Mouse (Mus musculus) T-helper 17 cell (primary cell): ENCODE measurements around the gene Trhr2.

Experiments
- in situ Hi-C, 2 experiments: fragments of 300-600 bp; cut with MboI, MseI; formaldehyde crosslinking; loops; 1 replicate in 1 of 2; 2 replicates in 1 of 2; pipeline ENCODE4 v1.15.1; 2025; ENCODE audit warnings: high pct_unique_total_duplicates in 2 of 2

The Trhr2 gene

DNA sequence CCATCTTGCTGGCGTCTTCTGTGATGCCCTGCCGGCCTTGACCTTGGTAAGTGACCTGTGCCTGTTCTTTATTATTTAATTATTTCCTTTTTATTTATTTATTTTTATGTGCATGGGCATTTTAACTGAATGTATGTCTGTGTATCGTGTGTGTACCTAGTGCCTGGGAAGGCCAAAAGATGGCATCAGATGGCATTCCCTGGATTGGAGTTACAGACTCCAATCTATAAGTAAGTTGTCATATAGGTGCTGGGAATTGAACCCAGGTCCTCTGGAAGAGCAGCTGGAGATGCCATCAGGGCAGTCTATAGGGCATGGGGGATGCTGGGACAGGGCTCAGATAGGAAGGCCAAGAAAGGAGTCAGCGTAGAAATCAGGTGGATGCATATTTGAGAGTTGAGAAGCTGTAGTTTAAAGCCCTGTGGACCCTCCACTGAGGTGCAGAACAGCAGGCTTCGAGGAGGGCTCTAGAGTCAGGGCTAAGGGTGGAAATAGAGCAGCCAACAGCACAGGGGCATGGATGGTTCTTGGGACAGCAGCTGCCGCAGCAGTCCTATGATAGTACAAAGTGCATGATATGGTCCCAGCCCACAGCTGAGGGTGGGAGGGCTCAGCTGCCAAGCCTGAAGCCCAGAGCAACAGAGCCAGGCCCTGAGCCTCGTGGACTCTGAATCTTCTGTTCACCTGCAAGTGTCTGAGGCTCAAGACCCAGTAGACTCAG is at the start of gene Trhr2:
Gene Trhr2, minus strand, starts transcription at position 51 of the 721 bp plus-strand sequence.
- in situ Hi-C loops: no loop called here

DNA sequence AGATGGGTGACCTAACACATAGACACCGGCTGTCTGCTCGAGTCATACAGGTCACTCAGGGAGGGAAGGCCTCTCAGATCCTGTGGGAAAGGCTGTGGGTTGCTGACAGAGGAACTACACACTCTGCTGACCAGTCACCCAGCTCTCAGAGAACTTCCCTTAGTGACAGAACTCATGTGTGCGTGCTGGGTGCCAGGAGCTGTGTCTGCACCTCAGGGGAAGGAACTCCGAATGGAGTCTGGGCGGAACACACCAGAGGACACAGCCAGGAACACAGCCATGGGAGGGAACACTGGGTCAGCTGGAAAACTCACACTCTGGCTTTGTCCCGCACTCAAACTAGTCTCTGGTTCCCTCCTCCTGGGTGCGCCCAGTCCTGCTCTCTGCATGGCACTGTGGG is 47.1 kb upstream of the Trhr2 start:
- in situ Hi-C loops: no loop called here

DNA sequence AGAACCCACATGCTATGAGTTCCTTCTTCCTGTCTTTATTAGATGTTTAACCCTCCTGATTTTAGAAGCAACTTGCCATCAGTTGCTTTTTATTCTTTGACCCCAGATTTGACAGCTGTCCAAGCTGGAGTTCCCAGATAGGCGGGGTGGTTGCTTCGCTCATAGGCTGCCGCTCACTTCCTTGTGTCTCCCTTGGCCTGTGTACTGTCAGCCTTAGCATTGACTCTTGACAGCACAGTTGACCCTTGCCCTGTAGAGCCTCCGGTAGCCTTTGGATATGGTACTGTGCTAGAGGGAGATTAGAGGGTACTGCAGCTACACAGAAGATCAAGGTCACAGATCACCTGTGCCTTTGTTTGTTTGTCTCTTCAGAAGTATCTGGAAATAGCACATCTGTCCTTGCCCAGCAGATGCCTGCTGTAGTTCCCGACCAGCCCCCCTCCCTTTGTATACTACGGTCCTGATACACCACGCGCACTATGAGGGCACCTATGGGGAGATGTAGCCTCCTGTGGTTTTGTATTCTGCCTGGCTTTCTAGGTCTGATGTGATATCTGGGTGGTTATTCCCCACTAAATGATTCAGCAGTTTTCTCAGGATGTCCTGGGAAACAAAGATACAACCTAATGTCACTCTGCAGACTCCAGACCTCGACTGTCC is 44.7 kb upstream of the Trhr2 start:
- in situ Hi-C loops: no loop called here

DNA sequence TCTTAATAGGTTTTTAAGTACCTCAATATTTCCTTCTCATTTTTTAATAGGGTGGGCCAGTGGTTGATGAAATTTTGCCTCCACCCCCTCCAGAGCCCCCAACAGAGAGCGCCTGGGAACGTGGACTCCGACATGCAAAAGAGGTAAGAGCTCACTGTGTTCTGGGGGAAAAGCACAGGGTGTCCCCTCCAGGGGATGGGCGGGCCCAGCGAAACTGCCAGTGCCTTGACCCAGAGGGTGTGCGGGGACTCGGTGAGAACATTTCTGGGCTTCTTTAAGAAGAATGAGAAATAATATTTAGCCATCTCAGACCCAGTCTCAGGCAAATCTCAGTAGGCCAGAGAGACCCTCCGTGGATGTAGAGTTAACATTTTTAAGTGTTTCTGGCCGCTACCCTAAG is 37.6 kb upstream of the Trhr2 start:
- in situ Hi-C loops: no loop called here

DNA sequence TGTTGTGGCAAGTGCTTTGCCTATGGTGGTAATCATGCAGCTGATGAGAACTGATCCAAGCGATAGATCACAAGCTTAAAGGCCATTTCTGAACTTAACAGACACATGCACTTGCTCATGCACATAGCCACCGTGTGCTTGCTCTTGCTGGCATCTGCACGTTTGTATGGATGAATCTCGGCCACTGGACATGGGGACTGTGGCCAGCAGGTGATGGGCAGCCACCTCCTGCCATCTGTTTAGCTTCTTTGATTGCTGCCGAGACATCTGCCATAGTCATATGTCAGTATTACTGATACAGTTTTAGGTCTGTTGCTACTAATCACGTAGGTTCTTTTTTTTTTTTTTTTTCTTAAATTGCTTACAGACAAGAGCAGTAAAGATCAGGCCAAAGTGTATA is 34.7 kb upstream of the Trhr2 start:
- in situ Hi-C loops: no loop called here

DNA sequence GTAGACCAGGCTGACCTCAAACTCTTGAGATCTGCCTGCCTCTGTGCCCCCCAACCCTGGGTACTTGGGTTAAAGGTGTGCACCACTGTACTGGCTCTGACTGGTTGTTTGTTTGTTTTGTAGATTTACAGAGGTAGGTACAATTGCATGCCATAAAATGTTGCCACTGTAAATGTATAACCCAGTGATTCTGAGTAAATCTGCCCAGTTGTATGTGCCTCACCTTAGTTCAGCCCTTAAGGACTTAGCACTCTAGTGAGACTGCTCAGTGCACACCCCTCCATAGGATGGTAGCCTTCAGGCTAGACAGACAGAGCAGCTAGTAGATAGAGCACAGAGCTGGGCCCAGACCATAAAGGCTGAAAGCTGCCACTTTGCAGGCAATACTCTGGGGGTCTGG is 33.2 kb upstream of the Trhr2 start:
- in situ Hi-C loops: no loop called here

DNA sequence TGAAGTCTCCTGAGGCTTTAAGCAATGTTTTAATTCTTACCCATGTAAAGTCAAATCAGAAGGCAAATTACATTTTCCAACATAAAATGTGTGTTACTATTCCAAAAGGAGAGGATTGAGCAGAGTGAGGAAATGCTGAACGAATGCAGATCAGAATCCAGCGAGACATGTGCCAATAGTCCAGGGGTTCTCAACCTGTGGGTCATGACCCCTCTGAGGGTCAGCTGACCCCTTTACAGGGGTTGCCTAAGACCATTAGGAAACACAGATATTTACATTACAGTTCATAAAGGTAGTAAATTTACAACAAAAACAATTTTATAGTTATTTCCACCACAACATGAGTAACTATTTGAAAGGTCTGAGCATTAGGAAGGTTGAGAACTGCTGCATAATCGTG is 30.2 kb upstream of the Trhr2 start:
- in situ Hi-C loops: no loop called here

DNA sequence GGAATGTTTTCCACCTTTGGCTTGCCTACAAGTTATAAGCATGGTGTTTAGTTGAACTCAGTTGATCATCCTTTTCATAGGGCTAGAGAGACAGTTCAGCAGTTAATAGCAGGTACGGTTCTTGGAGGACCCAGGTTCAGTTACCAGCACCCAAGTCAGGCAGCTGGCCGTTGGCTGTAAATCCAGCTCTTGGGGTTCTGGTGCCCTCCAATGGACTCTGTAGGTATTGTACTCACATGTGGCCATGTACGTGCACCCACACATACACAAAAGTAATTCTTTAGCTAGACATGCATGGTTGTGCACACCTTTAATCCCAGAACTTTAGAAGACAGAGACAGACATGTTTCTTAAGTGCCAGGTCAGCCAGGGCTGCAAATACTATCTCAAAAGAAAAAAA is 28.8 kb upstream of the Trhr2 start:
- in situ Hi-C loops: no loop called here

DNA sequence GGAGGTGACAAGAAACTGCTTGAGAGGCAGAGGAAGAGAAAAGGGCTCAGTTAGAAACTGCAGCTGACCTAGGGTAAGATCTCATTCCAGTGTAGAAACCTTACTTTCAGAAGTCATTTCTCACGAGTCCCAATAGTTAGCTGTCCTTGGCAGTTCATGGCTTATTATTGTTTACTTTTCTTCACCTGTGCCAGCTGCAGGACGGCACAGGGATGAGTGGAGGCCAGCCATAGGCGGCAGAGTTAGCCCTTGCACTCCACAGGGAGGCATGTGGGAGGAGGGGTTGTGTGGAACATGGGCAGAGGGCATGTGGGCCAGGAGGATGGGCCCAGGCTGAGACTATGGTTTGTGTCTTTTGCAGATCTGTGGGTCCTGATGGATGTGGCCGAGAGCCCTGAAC is 22.5 kb upstream of the Trhr2 start:
- in situ Hi-C loops: loop anchor here in 1 of 2 experiments (5.0 kb wide), 1 partner anchor 99 kb away; no protein-coding TSS in a partner anchor

DNA sequence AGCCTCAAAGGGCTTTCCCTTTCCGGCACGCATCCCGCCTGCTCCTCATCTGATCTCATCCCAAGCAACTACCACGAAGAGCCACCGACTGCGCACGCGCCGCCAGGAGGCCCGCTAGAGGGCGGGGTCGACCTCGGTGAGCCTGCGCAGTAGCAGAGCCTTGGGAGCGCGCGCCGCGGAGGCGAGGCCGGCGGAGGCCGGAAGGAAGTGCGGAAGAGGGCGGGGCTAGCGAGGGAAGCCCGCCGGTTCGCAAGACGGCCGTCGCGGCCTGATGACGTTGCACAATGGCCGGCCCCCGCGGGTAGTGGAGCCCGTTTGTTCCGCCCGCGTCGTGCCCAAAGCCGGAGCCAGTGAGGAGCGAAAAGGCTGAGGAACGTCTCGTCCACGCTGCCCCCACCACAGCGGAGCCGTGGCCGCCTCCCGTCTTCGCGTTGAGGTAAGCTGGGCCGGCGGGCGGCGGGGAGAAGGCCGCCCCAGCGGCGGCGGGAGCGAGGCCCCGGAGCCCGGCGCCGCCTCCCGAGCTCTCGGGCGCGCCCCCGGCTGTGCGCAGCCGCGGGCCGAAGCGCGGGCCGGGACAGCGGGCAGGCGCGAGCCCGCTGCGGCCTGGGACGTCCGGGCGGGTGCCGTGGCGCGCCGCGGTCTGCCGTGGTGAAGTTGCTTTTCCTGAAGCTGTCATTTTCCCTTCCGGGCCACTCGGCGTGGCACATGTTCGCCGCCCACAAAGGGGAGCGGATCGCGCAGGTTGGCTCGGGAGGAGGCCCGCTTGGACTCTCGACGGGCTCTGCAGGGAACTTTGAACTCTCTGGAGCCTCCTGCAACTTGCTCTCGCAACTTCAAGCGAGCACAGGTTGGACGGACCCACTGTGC is 16.1 kb upstream of the Trhr2 start, which contains the start of gene Zc3h18:
Gene Zc3h18, plus strand, starts transcription at position 245 of the 867 bp plus-strand sequence.
- in situ Hi-C loops: no loop called here

DNA sequence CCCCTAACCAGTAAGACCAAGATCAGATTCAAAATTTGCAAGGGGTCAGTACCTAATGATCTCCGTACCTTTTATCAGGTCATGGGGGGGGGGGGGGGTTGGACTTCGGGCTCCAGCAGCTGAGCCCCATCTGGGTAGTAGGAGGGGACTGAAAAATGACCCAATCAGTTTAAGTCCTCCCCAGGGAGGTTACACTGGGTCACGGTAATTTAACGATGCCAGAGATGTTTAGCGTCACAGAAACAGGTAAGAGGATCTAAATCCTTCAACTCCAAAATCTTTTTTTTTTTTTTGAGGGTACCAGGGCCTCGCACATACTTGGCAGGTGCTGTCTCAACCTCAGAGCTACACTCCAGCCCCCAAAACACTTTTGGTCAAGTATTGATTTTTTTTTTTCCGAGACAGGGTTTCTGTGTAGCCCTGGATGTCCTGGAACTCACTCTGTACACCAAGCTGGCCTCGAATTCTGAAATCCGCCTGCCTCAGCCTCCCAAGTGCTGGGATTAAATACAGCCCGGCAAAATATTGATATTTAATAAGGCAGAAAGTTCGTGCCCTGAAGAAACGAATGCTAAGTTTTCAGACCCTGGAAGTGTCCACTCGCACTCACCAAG is 15.3 kb upstream of the Trhr2 start:
- in situ Hi-C loops: no loop called here

DNA sequence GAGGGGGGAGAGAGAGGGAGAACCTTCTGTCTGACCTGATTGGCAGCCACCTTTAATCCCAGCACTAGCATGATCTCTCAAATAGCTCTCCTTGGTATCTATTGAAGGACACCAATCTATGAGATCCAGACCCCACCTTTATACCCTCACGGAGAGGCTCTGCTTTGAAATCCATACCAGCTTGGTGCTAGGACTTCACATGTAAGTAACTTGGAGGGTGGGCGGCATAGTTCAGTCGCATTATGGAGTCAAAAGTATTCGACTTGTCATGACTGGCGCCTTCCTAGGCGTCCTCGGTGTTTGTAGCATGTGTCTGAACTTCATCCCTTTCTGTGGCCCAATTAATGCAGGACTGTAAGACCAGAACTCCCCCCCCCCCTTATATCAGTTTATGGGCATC is 14.8 kb upstream of the Trhr2 start:
- in situ Hi-C loops: no loop called here

DNA sequence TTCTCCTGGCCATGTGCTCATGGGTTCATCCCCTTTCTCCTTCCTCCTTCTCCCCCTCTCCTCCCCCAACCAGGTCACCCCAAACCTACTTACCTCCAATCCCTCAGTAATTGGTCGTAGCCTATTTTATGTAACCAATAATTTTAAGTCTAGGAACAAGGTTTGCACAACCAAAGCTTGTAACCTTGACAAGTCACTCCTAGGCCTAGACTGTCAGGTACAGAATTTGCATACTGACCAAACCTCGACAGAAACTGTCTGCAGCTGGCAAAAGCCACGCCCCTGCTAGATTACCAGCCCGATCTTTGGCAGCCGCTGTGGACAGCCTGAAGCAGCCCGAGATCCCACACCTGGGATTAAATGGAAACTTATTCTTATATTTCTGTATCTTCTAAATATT is 11.2 kb upstream of the Trhr2 start:
- in situ Hi-C loops: no loop called here

DNA sequence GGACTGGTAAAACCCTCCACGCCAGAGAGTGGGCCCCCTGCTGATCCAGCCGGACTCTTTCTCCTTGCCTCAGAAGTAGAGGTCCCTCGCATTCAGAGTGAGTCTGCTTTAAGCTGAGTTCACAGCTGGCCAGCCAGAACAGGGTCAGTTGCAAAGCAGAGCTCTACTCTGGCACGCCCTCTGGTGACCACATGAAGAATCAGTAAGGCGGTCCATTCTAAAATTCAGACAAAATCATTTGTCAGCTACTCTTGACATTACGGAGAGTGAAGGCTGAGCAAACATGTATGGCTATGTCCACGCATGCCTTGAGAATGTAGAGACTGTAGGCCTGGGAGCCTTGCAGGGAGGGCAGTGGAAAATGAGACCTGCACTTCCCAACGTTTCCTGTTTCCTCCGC is 9.1 kb upstream of the Trhr2 start:
- in situ Hi-C loops: no loop called here

DNA sequence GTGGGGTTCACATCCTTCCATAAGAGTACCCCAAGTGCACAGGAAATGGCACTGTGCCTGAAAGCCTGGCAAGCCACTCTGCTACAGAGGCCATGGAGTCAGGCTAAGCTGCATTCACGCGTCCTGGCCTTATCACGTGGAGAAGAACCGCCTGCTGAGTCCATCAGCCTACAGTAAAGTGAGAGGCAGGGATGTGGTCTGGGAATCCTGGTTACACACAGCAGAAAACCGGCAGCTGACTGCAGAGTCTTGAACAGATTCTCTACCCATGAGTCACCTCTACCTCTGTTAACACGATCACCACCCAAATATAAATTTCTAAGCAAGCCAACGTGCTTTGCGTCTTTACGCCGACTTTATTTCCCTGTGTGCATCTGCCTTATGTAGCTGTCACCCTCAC is 7.9 kb upstream of the Trhr2 start:
- in situ Hi-C loops: no loop called here

DNA sequence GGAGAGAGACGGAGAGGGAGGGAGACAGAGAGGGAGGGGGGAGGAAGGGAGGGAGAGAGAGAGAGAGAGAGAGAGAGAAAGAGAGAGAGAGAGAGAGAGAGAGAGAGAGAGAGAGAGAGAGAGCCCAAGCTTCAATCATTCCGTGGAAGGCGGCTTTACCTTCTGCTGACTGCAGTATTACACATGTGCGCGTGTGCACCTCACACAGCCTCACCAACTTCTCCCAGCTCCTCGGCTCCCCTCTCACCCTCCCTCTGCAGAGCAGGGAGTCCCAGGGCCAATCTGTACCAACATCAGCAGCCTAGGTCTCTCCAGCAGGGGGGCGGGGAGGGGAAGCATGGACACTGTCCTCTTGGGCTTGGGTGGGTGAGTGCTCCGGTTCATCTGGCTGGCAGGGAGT is 2.4 kb upstream of the Trhr2 start:
- in situ Hi-C loops: no loop called here

DNA sequence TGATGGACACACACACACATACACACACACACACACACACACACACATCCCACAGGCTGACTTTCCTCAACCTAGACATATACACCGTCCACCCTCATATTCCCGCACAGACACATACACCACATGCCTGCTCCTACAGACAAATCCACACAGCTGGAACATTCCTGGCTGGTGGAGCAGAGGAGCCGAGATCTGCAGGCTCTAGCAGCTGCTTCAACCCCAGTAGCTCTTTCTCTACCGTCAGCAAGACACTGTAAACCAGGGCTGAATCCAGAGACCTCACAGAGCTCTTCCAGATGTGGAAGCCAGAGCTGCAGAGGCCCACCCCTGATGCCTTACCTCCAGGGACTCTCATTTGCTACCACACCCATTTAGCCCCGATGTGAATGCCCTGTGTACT is 1.7 kb upstream of the Trhr2 start:
- in situ Hi-C loops: no loop called here

DNA sequence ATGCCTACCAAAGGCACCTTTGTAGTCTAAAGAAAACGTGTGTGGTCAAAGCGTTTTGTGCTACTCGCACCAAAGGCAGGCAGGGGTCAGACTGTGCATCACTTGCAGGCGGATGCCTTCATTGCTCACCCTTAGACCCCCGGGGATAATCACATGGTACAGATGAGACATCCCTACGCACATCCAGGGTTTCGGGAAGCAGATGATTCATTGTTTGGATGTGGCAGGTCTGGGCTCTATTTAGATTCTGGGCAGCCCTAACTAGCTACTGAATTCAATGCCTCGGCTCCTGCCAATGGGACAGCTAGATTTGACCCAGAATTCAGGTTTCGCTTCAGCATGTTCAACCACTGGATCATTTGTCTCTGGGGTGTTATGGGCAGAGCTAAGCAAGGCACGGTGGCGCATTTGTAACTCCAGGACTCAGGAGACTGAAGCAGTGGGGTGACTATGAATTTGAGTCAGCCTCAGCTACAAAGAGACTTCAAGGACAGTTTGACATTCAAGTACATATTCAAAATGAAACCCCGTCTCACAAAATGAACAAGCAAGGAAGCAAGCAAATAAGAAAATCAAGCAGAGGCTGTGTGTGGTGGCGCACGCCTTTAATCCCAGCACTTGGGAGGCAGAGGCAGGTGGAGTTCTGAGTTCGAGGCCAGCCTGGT is 1.3 kb downstream of the Trhr2 start:
- in situ Hi-C loops: no loop called here

DNA sequence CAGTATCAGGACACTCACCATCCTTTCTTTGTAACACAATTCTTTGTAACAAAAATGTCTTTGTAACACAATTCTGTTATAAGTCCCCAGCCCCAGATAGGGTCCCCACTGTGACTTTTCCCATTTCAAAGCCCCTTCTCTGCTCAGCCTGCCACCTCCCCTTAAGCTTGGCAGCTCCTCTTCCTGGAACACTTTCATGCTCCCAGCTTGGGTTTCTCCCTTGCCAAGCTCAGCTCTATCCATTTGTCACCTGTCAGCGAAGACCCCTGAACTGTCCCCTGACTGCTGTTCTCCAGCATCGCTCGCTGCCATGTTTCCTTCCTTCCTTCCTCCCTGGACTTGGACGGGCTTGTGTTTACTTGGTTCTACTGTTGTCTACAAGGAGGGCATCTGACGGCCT is 2.9 kb downstream of the Trhr2 start:
- in situ Hi-C loops: no loop called here

DNA sequence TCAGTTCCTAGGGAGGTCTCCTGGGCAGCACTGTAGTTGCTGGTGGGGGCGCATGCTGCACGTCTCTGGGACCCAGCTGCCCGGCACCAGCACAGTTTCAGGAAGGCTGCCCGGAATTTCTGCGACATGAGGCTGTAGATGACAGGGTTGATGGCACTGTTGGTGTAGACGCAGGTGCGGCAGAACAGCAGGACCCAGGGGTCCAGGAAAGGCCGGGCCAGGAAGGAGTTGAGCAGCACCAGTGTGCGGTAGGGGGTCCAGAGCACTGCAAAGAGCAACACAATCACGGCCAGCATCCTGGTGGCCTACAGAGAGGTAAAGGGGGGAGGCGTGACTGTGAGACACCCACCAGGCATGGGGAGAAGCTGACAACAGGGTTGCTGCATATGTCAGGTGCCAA is 3.3 kb downstream of the Trhr2 start:
- in situ Hi-C loops: no loop called here
